Mouse (Mus musculus) heart, postnatal 10 days (tissue): ENCODE measurements around the gene Scarb2. TPM values are rescaled to one million over a fixed set of nuclear protein-coding genes. Genes with fewer than 3 reads are reported as not detected.
A peak's percentile ranks its signal among the peaks of the same experiment; 100 is the strongest.
"Not testable (repeated sequence)": the region's sequence is repeated elsewhere in the genome, so short reads cannot be mapped to it uniquely, and the experiment has no call there.

Source experiments
- DNase-seq, 2 experiments: peaks; one replicate each; pipeline ENCODE4 v3.0.0; 2021
- intact Hi-C: fragments of 180-260 bp; cut with DNase I; formaldehyde crosslinking; loops from one replicate; pipeline ENCODE4 v1.15.1; 2025
- total RNA-seq, 2 experiments: library from RNA; stranded (reverse); gene quantifications; 2 replicates each; pipeline ENCODE4 v1.2.3; 2021

The Scarb2 gene
- 10 to 100 TPM; 93.1 to 98.1 TPM for total RNA-seq

GRCm38 (mm10) chr5:92506733-92507132 lies at the start of gene Scarb2:
Gene Scarb2, minus strand, starts transcription at chr5:92506833.
- intact Hi-C loops, result loop anchor here (1.0 to 5.0 kb wide), 3 partner anchors 45 to 151 kb away; partner anchors contain the start of gene Stbd1

GRCm38 (mm10) chr5:92555905-92556304 lies 49.3 kb upstream of the Scarb2 start:
- intact Hi-C loops, result no loop called here
- no peak for DNase-seq

More at GRCm38 (mm10) chr5:92506733-92507132, at the start of gene Scarb2:
- DNase-seq, result no peak

DNA sequence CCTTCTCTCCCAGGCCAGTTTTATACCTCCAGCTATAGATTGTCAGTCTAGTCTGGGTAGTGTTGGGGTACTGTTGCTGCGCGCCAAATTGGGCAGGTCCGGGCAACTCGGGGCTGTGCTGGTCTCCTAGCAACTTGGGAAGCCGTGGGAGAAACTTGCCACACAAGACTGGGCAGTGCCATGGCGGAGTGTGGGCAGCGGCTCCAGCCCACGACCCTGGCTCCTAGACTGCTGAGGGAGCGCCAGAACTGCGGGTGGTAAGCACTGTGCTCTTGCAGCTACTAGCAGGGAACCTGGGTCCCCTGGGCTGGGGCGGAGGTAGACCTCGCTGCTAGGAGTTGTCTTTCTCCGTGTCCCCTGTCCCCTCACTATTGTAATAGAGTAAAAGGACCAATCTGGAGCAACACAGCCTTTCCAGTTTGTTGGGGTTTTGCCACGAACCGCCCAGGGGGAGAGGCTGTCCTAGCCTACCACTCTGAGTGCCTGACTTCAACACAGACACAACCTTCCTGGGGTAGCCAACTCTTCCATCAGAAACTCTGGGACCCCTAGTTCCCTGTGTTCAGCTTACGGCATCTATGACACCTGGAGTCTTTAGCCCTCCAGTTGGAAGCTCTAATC lies 48.4 kb upstream of the Scarb2 start, which contains the start of gene Fam47e:
Gene Fam47e (plus strand): TSS at position 179 of the 621 bp plus-strand sequence.
- DNase-seq, result no peak
- intact Hi-C loops, result no loop called here

- intact Hi-C loops, result no loop called here
- no peak for DNase-seq
These were observed 47.8 kb upstream of the Scarb2 start for GRCm38 (mm10) chr5:92554443-92554842.

DNA sequence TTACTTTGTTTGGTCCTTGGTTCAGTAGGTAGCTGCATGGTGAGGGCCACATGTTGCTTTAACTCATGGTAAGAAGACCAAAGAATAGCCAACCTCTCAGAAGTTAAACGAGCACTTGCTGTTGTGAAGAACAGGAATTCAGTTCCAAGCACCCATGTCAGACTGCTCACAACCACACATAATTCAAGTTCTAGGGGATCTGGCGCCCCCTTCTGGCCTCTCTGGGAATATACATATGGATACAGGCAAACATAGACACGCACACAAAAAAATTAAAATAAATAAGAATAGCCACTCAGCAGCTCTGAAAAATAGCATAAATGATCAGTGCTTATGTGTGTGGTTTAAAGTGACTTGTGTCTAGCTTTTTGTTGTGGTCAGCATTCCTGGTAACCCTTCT lies 47.3 kb upstream of the Scarb2 start:
- no peak for DNase-seq
- intact Hi-C loops, result no loop called here

GRCm38 (mm10) chr5:92552611-92553010 lies 46.0 kb upstream of the Scarb2 start:
- intact Hi-C loops, result no loop called here
- no peak for DNase-seq

GRCm38 (mm10) chr5:92539698-92540097 lies 33.1 kb upstream of the Scarb2 start:
- DNase-seq, result no peak
- intact Hi-C loops, result no loop called here

DNA sequence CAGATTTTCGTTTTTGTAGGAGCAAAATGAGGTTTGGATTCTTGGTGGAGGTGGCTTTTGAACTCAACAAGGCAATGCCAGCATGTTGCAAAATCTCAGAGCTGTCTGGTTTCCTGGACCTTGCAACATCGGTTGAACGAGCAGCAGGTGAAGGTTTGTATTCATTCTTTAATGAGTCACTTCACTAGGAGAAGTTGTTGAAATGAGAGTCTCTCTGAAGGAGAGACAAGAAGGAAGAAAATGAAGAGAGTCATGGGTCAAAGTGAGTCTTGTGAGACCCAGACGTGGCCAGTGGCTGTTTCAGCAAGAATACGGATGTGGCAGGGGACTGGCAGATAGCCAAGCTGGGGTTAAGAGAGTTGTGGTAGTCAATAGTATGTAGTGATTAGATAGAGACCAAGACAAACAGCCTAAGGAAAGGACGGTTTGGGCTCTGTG lies 18.2 kb upstream of the Scarb2 start:
- no peak for DNase-seq
- intact Hi-C loops, result no loop called here

GRCm38 (mm10) chr5:92521131-92521530 lies 14.5 kb upstream of the Scarb2 start:
- DNase-seq, intact Hi-C loops: not testable (repeated sequence)

- no peak for DNase-seq
- intact Hi-C loops, result no loop called here
These were observed 5.4 kb upstream of the Scarb2 start for GRCm38 (mm10) chr5:92512066-92512465.

DNA sequence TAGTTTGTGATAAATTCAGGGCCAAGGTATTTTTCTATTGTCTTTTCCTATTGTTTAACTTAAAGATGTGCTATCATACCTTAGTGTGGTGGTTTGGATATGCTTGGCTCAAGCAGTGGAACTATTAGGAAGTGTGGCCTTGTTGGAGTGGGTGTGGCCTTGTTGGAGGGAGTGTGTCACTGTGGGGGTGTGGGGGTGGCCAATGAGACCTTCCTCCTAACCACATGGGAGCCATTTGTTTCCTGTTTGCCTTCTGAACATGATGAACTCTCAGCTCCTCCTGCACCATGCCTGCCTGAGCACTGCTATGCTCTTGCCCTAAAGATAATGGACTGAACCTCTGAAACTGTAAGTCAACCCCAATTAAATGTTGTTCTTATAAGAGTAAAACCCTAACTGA lies 4.6 kb upstream of the Scarb2 start:
- intact Hi-C loops, result no loop called here
- DNase-seq, result no peak

DNA sequence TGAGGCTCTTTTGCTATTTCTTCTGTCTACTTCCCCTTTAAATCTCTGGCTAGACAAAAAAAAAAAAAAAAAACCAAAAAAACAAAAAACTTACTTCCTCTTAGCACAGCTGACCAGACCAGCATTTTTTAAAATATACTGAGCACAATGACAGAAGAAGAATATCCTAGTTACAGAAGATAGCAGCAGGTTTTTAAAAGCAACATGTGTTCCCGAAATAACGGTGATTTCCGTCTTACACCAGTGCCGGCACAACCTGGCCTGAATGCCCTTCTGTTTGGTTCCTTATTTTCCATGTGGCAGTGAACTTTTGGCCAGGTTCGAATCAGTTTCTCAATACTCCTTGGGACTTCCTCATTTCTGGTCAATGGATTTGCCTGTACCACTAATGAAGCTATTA lies 2.2 kb upstream of the Scarb2 start:
- no peak for DNase-seq
- intact Hi-C loops, result loop anchor here (1.0 to 5.0 kb wide), 3 partner anchors 13 to 148 kb away; partner anchors contain the start of gene Stbd1

DNA sequence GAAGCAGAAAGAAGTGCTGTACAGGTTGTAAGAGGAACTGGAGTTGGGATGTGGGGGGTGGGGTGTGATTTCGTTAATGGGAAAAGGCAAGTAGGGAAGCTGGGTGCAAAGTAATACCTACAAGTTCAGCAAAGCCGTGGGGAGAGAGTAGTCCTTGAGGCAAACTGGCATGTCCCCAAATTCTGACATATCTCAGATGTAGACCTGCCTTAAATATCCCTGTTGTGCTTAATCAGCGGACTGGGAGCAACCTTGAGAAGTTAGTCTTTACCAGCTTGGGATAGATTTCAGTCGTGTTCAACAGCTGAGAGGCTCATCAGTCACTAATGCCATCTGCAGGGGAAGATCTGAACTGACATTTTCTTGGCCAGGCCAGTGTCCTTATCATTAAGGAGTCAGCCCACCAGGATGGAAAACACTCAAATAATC lies 318 bp downstream of the Scarb2 start:
- intact Hi-C loops, result loop anchor here (1.0 to 5.0 kb wide), 3 partner anchors 45 to 151 kb away; partner anchors contain the start of gene Stbd1
- DNase-seq, result peak; percentile 52 to 54

DNA sequence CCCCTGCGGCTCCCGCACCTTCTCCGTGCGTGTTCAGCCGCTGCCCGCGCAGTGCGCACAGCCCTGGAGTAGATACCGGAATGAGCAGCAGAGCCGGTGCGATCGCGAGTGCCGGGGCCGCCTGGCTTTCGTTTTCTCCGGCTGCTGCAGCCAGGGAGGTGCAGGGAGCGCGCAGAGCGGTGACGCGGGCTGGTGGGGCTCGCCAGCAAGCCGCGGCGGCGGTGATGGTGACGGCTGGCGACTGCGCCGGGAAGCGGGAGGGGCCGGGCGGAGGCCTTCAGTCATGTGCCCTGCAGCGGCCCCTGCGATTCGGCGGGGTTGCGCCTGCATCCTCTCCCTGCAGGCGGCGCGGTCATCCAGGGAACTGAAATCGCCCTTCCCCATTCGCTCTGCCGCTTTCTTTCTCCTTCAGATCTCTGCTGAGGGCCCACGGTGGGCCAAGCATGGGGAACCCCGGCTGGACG lies 1.2 kb downstream of the Scarb2 start:
- peak; percentile 97 to 98 for DNase-seq
- intact Hi-C loops, result loop anchor here (2.0 to 5.0 kb wide), 3 partner anchors 17 to 152 kb away; partner anchors contain the start of gene Stbd1

- peak; percentile 63 to 70 for DNase-seq
- intact Hi-C loops, result loop anchor here (2.0 to 5.0 kb wide), 3 partner anchors 16 to 152 kb away; partner anchors contain the start of gene Stbd1
These were observed 1.8 kb downstream of the Scarb2 start for GRCm38 (mm10) chr5:92504676-92505400.

- intact Hi-C loops, result loop anchor here (2.0 kb wide), 1 partner anchor 15 kb away; no protein-coding TSS in a partner anchor
These were observed 2.6 kb downstream of the Scarb2 start for GRCm38 (mm10) chr5:92503856-92504618.

GRCm38 (mm10) chr5:92503356-92503847 lies 3.2 kb downstream of the Scarb2 start:
- intact Hi-C loops, result no loop called here
- peak in 1 of 2 experiments; percentile 24 for DNase-seq

More at GRCm38 (mm10) chr5:92503856-92504618, 2.6 kb downstream of the Scarb2 start:
- DNase-seq, result peak in 1 of 2 experiments; percentile 35

- intact Hi-C loops, result loop anchor here (10.0 kb wide), 1 partner anchor 185 kb away; the partner anchor contains the start of gene Sdad1
- peak; percentile 35 to 38 for DNase-seq
These were observed 7.3 kb downstream of the Scarb2 start for GRCm38 (mm10) chr5:92499378-92499777.

GRCm38 (mm10) chr5:92498661-92499060 lies 8.0 kb downstream of the Scarb2 start:
- intact Hi-C loops, result loop anchor here (10.0 kb wide), 1 partner anchor 184 kb away; the partner anchor contains the start of gene Sdad1
- DNase-seq, result peak; percentile 77 to 80

GRCm38 (mm10) chr5:92498225-92498624 lies 8.4 kb downstream of the Scarb2 start:
- peak in 1 of 2 experiments; percentile 13 for DNase-seq
- intact Hi-C loops, result loop anchor here (10.0 kb wide), 1 partner anchor 183 kb away; the partner anchor contains the start of gene Sdad1
